ENCODE assay signal across 12 mouse cellular contexts in the genomic region with DNA sequence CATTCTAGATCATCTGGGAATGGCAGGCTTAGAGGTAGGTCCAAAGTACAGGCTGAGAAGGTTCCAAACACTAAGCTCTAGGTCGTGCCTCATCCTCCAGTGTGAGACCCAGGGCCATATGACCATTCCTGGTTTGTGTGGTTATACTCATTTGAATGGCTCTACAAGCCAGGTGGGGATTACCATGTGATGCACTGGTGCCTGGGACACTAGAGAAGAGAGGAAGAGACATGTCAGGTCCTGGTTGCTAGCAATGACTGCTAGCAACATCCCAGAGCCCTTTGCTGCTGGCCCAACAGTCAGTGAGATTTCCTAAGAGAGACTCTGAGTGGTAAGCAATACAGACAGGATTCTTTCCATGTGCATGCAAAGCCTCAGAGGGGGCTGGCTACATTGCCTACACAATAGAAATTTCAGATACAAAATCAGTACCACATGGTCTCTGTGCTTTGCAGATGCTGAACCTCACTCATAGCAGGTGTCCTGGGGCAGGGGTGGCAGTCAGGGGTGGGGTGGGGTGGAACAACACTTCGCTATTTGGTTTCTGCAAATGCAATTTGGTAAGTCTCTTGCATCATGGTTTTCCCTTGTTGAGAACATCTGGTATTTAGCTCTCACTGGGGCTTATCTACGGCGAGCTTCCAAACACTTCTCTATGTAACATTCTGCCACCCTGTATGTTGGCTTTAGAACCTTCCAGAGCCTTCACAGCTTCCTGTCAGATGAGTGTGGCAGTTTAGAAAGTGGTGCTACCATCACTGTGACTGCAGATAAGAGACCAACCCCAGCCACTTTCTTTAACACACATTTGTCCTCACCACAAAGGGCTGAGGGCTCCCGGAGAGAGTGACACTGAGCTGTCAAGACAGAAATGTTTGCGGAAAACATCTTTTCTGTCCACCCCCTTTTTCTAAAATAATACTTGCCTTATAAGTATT.
A peak's percentile ranks its signal among the peaks of the same experiment; 100 is the strongest.
DNase-seq lines count a peak whose midpoint lies in the region; ATAC-seq and TF ChIP-seq lines count a peak whose summit lies in the region.
"Had no signal": no experiment of that assay in that cellular context is flagged by ENCODE, and none has a peak within 500 bp of the region (broad histone marks: within the 10 kb centered on the region; RNA-seq: fewer than 3 reads in every experiment).

No protein-coding gene starts in this region.

- H3K9me3 ChIP-seq in heart, embryonic 10.5 days = no peaks in the 10 kb centered on the region
- no peaks in the 10 kb centered on the region for H3K9me3 ChIP-seq in midbrain, embryonic 16.5 days (replicated peaks; ENCODE audit: control insufficient read depth, low read length, poor library complexity, severe bottlenecking)
- H3K9me3 ChIP-seq: forebrain, embryonic 12.5 days had no signal

- no peak for TF ChIP-seq POLR2A in thymus, adult 2 months (IDR thresholded peaks at IDR 0.05; ENCODE audit: control insufficient read depth, extremely low read depth, insufficient read depth, low read length, poor library complexity)

- no peak for TF ChIP-seq CTCF in thymus, adult 2 months (IDR thresholded peaks at IDR 0.05; ENCODE audit: borderline replicate concordance, control insufficient read depth, extremely low read depth, insufficient read depth, low read length, poor library complexity)

- H3K27me3 ChIP-seq in heart, embryonic 10.5 days (ENCODE audit: insufficient read depth, poor library complexity, severe bottlenecking) = peaks cover 5% of the 10 kb centered on the region; the same call in 1 of the 2 replicates
- no peaks in the 10 kb centered on the region for H3K27me3 ChIP-seq in thymus, adult 2 months (ENCODE audit: control insufficient read depth, insufficient read depth, low read length)
- H3K27me3 ChIP-seq in midbrain, embryonic 16.5 days (ENCODE audit: control insufficient read depth, insufficient read depth, low read depth, low read length) = no peaks in the 10 kb centered on the region
- H3K27me3 ChIP-seq: forebrain, embryonic 12.5 days had no signal

- no peak overlapping the region for H3K9ac ChIP-seq in midbrain, embryonic 16.5 days (ENCODE audit: low read depth, low read length)
- H3K9ac ChIP-seq: forebrain, embryonic 12.5 days had no signal

- H3K4me1 ChIP-seq in heart, embryonic 10.5 days = peaks cover 34% of the 10 kb centered on the region
- peaks cover 31% of the 10 kb centered on the region for H3K4me1 ChIP-seq in thymus, adult 2 months (replicated peaks; ENCODE audit: control insufficient read depth, insufficient read depth, low read length)
- no peaks in the 10 kb centered on the region for H3K4me1 ChIP-seq in midbrain, embryonic 16.5 days (ENCODE audit: control insufficient read depth, insufficient read depth, low read length)
- H3K4me1 ChIP-seq: forebrain, embryonic 12.5 days had no signal

- ATAC-seq in midbrain, embryonic 16.5 days = no peak

- no peak overlapping the region for H3K27ac ChIP-seq in heart, embryonic 10.5 days
- peak overlapping the region; percentile 91 for H3K27ac ChIP-seq in thymus, adult 2 months (ENCODE audit: control insufficient read depth, insufficient read depth, low read length)
- no peak overlapping the region for H3K27ac ChIP-seq in midbrain, embryonic 16.5 days (ENCODE audit: low read length)
- H3K27ac ChIP-seq: forebrain, embryonic 12.5 days had no signal

- H3K4me2 ChIP-seq in midbrain, embryonic 16.5 days (ENCODE audit: low read length) = no peak overlapping the region
- H3K4me2 ChIP-seq: forebrain, embryonic 12.5 days; midbrain, embryonic 11.5 days had no signal

- no peak overlapping the region for H3K4me3 ChIP-seq in heart, embryonic 10.5 days
- no peak overlapping the region for H3K4me3 ChIP-seq in thymus, adult 2 months (ENCODE audit: control insufficient read depth, insufficient read depth, low read length)
- no peak overlapping the region for H3K4me3 ChIP-seq in midbrain, embryonic 16.5 days (ENCODE audit: low read depth, low read length)
- H3K4me3 ChIP-seq: forebrain, embryonic 12.5 days had no signal

- no peaks in the 10 kb centered on the region for H3K36me3 ChIP-seq in heart, embryonic 10.5 days
- no peaks in the 10 kb centered on the region for H3K36me3 ChIP-seq in thymus, adult 2 months (ENCODE audit: control insufficient read depth, insufficient read depth, low read length)
- H3K36me3 ChIP-seq in midbrain, embryonic 16.5 days (ENCODE audit: control insufficient read depth, insufficient read depth, low read length) = no peaks in the 10 kb centered on the region
- H3K36me3 ChIP-seq: forebrain, embryonic 12.5 days had no signal

- 56% methylated on average over 6 of the region's 6 CpGs for WGBS in heart, embryonic 10.5 days
- 6% methylated on average over 6 of the region's 6 CpGs for WGBS in thymus, adult 2 months
- 80% methylated on average over 6 of the region's 6 CpGs for WGBS in midbrain, embryonic 16.5 days

- DNase-seq in heart, adult 11 months = peak; percentile 90
- DNase-seq in heart, embryonic 10.5 days (ENCODE audit: low spot score) = no peak
- DNase-seq in MN1 (ENCODE audit: low spot score) (peak; percentile 22), liver (peak; percentile 46)
- DNase-seq in thymus, adult 2 months = peak; percentile 39
- no peak for DNase-seq in kidney, adult 8-10 months
- no peak for DNase-seq in frontal cortex, postnatal 14 days (ENCODE audit: low spot score in 2 of 2)
- DNase-seq: cerebellum, adult 9-10 months; kidney, adult 18-20 months had no signal

Comparison
In these comparisons a context has a peak if more than half of its experiments do, and no peak if none do; other contexts are left out.
1. DNase-seq: peak in heart, adult 11 months (single experiment), MN1 (single experiment), liver (single experiment) and thymus, adult 2 months (single experiment); none in heart, embryonic 10.5 days (single experiment), kidney, adult 8-10 months (0 of 2) and frontal cortex, postnatal 14 days (0 of 2).